Mouse (Mus musculus) intestine, embryonic 14.5 days (tissue): Measurements from ENCODE around the gene Olfr845. TPM values are rescaled to one million over a fixed set of nuclear protein-coding genes. Genes with fewer than 3 reads are reported as not detected.

ENCODE experiments used
- ATAC-seq: fragments of 200-750 bp; cut with Nextera tagmentation; replicated peaks from 2 replicates; pipeline ENCODE4 v1.8.0; 2017; ENCODE audit warnings: low read depth, moderate number of reproducible peaks, moderate TSS enrichment, moderate library complexity; ENCODE audit not compliant: low FRiP score, low TSS enrichment
- DNase-seq: peaks from one replicate; pipeline ENCODE4 v3.0.0-alpha.2; 2018; ENCODE audit warnings: low spot score
- H3K27ac ChIP-seq: fragments of 300-500 bp; sonication (generic); 2 replicates; pipeline ENCODE4 v1.5.1; 2014; ENCODE audit warnings: low read depth, mild to moderate bottlenecking, control low read depth
- H3K27me3 ChIP-seq: fragments of 300-500 bp; sonication (generic); replicated peaks from 2 replicates; pipeline ENCODE4 v1.6.1; 2014; ENCODE audit warnings: low read length, control low read depth; ENCODE audit not compliant: control insufficient read depth, insufficient read depth
- H3K36me3 ChIP-seq: fragments of 300-500 bp; sonication (generic); 2 replicates; pipeline ENCODE4 v1.6.1; 2014; ENCODE audit warnings: low read length, control low read depth; ENCODE audit not compliant: control insufficient read depth, insufficient read depth
- H3K4me1 ChIP-seq: fragments of 300-500 bp; sonication (generic); replicated peaks from 2 replicates; pipeline ENCODE4 v1.6.1; 2014; ENCODE audit warnings: low read length, control low read depth, mixed read lengths; ENCODE audit not compliant: control insufficient read depth, insufficient read depth
- H3K4me2 ChIP-seq: fragments of 300-500 bp; sonication (generic); 2 replicates; pipeline ENCODE4 v1.6.1; 2014; ENCODE audit warnings: low read length
- H3K4me3 ChIP-seq: fragments of 300-500 bp; sonication (generic); 2 replicates; pipeline ENCODE4 v1.5.1; 2014; ENCODE audit warnings: low read depth, low read length, control low read depth, mixed read lengths
- H3K9ac ChIP-seq: fragments of 300-500 bp; sonication (generic); 2 replicates; pipeline ENCODE4 v1.6.1; 2014; ENCODE audit warnings: mild to moderate bottlenecking, low read length
- H3K9me3 ChIP-seq: fragments of 300-500 bp; sonication (generic); 2 replicates; pipeline ENCODE4 v1.6.1; 2016; ENCODE audit warnings: low read length, control low read depth; ENCODE audit not compliant: control insufficient read depth
- WGBS: fragments of 180-500 bp; shearing (Covaris S2); extraction: QIAGEN DNeasy Blood & Tissue Kit; methylation state at CpG from one replicate; pipeline ENCODE4 v1.1.7; 2014; 5-methylcytosine and 5-hydroxymethylcytosine counted together
- polyA plus RNA-seq: library from polyadenylated mRNA; unstranded; fragments of >200 nt; fragmentation: Nextera tagmentation; extraction: Ambion mirVana; gene quantifications from 2 replicates; pipeline ENCODE4 v1.2.1, GENCODE M21; 2014

Gene Olfr845
- not detected in 2 replicates for polyA plus RNA-seq

DNA sequence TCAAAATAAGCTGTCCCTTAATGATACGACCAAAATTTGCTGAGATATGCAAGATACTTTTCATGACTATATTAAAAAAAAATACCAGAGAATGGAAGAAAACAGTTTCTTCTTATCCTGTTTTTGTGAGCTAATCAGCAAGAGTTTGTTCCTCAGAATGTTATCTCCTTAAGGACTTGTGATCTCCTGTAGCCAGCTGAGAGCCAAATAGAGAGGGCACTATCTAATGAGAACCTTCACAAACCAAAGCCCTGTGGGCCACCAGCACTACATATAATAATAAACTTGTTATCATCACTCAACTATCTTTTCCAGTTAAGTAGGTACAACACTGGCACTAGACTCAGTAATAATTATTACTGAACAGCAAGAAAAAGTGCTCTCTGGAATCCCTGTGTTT is at the start of gene Olfr845:
Olfr845 (plus strand) TSS at position 301 of the 400 bp plus-strand sequence.
- Histone ChIP-seq H3K4me3 (no peak within 1 kb of the TSS), H3K9me3 (no peaks in the 10 kb centered on the region), H3K36me3 (no peaks in the 10 kb centered on the region), H3K27me3 (no peaks in the 10 kb centered on the region), H3K27ac (no peak within 1 kb of the TSS), H3K4me1 (no peaks in the 10 kb centered on the region), H3K9ac (no peak within 1 kb of the TSS), H3K4me2 (no peak within 1 kb of the TSS)
- WGBS = 69% methylated on average over 1 of the region's 1 CpGs
- DNase-seq = no peak
- ATAC-seq = no peak

DNA sequence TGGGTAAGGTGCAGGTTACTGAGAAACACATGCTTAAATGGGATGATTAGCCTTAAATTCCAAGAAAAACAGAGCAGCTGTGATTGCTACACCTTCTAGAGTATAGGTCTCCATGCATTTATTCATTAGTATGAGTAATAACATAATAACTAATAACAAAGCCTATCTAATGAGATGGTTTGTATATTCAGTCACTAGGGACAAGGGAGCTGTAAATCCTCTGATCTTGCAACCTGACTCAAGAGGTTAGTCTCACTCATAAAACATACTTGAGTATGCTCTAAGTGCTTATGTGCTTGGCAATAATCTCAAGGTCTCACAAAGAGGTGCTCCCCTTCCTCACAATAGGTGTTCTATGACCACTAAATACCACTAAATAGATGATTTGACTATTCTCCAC is 20.2 kb upstream of the Olfr845 start, which contains the start of gene Olfr844:
Olfr844 (plus strand) TSS at position 301 of the 400 bp plus-strand sequence.
- Histone ChIP-seq H3K4me2 (no peak within 1 kb of the TSS), H3K27me3 (no peaks in the 10 kb centered on the region), H3K9ac (no peak within 1 kb of the TSS), H3K27ac (no peak within 1 kb of the TSS), H3K4me3 (no peak within 1 kb of the TSS), H3K9me3 (0 out of 2 replicates have a peak, but pooled peaks cover 2% of the 10 kb centered on the region), H3K36me3 (no peaks in the 10 kb centered on the region), H3K4me1 (no peaks in the 10 kb centered on the region)
- DNase-seq = no peak
- ATAC-seq = no peak

- DNase-seq = no peak
- H3K4me2 ChIP-seq = no peak within 1 kb of the TSS
- H3K9me3 ChIP-seq = no peaks in the 10 kb centered on the region
- H3K36me3 ChIP-seq = no peaks in the 10 kb centered on the region
- no peak within 1 kb of the TSS for H3K9ac ChIP-seq
- H3K4me1 ChIP-seq = no peaks in the 10 kb centered on the region
- ATAC-seq = no peak
- no peak within 1 kb of the TSS for H3K4me3 ChIP-seq
- H3K27ac ChIP-seq = no peak within 1 kb of the TSS
- H3K27me3 ChIP-seq = no peaks in the 10 kb centered on the region
- WGBS = 44% methylated on average over 1 of the region's 1 CpGs
These were observed 27.6 kb downstream of the Olfr845 start, which contains the start of gene Olfr846 for GRCm38 (mm10) chr9:19363905-19364304. TSS of gene Olfr846 (minus strand) at chr9:19364005.

GRCm38 (mm10) chr9:19378569-19378968 is 42.3 kb downstream of the Olfr845 start, which contains the start of gene Olfr847:
TSS of gene Olfr847 (minus strand) at chr9:19378669.
- Histone ChIP-seq H3K9me3 (no peaks in the 10 kb centered on the region), H3K4me1 (no peaks in the 10 kb centered on the region), H3K27ac (no peak within 1 kb of the TSS), H3K4me3 (no peak within 1 kb of the TSS), H3K4me2 (no peak within 1 kb of the TSS), H3K36me3 (no peaks in the 10 kb centered on the region), H3K27me3 (no peaks in the 10 kb centered on the region), H3K9ac (no peak within 1 kb of the TSS)
- DNase-seq (no peak), ATAC-seq (no peak)
- 54% methylated on average over 1 of the region's 1 CpGs for WGBS

Other genes with a start within 250 kb of the Olfr845 start
- not detected in 2 replicates for gene Olfr836, start 216.1 kb upstream of the Olfr845 start, polyA plus RNA-seq
- 0.12 TPM in 1 of 2 replicates, not detected in the other for gene Olfr837, start 200.1 kb upstream of the Olfr845 start, polyA plus RNA-seq
- not detected in 2 replicates for gene Olfr839-ps1, start 159.1 kb upstream of the Olfr845 start, polyA plus RNA-seq
- not detected in 2 replicates for gene Olfr843, start 84.5 kb upstream of the Olfr845 start, polyA plus RNA-seq
- gene Olfr844, start 20.1 kb upstream of the Olfr845 start, polyA plus RNA-seq = not detected in 2 replicates
- not detected in 2 replicates for gene Olfr846, start 27.5 kb downstream of the Olfr845 start, polyA plus RNA-seq
- gene Olfr847, start 42.2 kb downstream of the Olfr845 start, polyA plus RNA-seq = not detected in 2 replicates
- not detected in 2 replicates for gene Olfr849, start 103.8 kb downstream of the Olfr845 start, polyA plus RNA-seq
- gene Olfr850, start 141.8 kb downstream of the Olfr845 start, polyA plus RNA-seq = not detected in 2 replicates
- not detected in 2 replicates for gene Olfr851, start 156.8 kb downstream of the Olfr845 start, polyA plus RNA-seq
- not detected in 2 replicates for gene Olfr853, start 204.6 kb downstream of the Olfr845 start, polyA plus RNA-seq
- not detected in 2 replicates for gene Olfr854, start 230.9 kb downstream of the Olfr845 start, polyA plus RNA-seq
- gene Olfr855, start 246.2 kb downstream of the Olfr845 start, polyA plus RNA-seq = not detected in 2 replicates